Mouse (Mus musculus) liver, embryonic 15.5 days (tissue): ENCODE data around the gene Endov. TPM values are rescaled to one million over a fixed set of nuclear protein-coding genes. Genes with fewer than 3 reads are reported as not detected.
A peak's percentile ranks its signal among the peaks of the same experiment; 100 is the strongest.

Source experiments
- ATAC-seq: fragments of 200-750 bp; cut with Nextera tagmentation; 2 replicates; pipeline ENCODE4 v1.8.0; 2017; ENCODE audit warnings: moderate number of reproducible peaks, mild to moderate bottlenecking, moderate library complexity; ENCODE audit not compliant: insufficient read depth
- H3K27ac ChIP-seq: fragments of 300-500 bp; sonication (generic); replicated peaks from 2 replicates; pipeline ENCODE4 v1.5.1; 2015; ENCODE audit warnings: mild to moderate bottlenecking, inconsistent platforms
- H3K27me3 ChIP-seq: fragments of 300-500 bp; sonication (generic); 2 replicates; pipeline ENCODE4 v1.6.1; 2015; ENCODE audit warnings: mild to moderate bottlenecking, inconsistent platforms
- H3K36me3 ChIP-seq: fragments of 300-500 bp; sonication (generic); replicated peaks from 2 replicates; pipeline ENCODE4 v1.6.1; 2015; ENCODE audit warnings: moderate library complexity, mild to moderate bottlenecking, inconsistent platforms
- H3K4me1 ChIP-seq: fragments of 300-500 bp; sonication (generic); replicated peaks from 2 replicates; pipeline ENCODE4 v1.6.1; 2015; ENCODE audit warnings: inconsistent platforms
- H3K4me2 ChIP-seq: fragments of 300-500 bp; sonication (generic); 2 replicates; pipeline ENCODE4 v1.6.1; 2015; ENCODE audit warnings: moderate library complexity, mild to moderate bottlenecking, inconsistent platforms
- H3K4me3 ChIP-seq: fragments of 300-500 bp; sonication (generic); replicated peaks from 2 replicates; pipeline ENCODE4 v1.5.1; 2015; ENCODE audit warnings: mild to moderate bottlenecking, inconsistent platforms
- H3K9ac ChIP-seq: fragments of 300-500 bp; sonication (generic); 2 replicates; pipeline ENCODE4 v1.6.1; 2015; ENCODE audit warnings: moderate library complexity, mild to moderate bottlenecking, inconsistent platforms
- H3K9me3 ChIP-seq: fragments of 300-500 bp; sonication (generic); replicated peaks from 2 replicates; pipeline ENCODE4 v1.6.1; 2016; ENCODE audit warnings: inconsistent platforms
- WGBS: fragments of 180-500 bp; shearing (Covaris S2); methylation state at CpG from one replicate; pipeline ENCODE4 v1.1.7; 2015; ENCODE audit warnings: mixed read lengths; ENCODE audit not compliant: insufficient replicate concordance; 5-methylcytosine and 5-hydroxymethylcytosine counted together
- polyA plus RNA-seq: library from polyadenylated mRNA; unstranded; fragments of >200 nt; fragmentation: Nextera tagmentation; extraction: Ambion mirVana; gene quantifications from 2 replicates; pipeline ENCODE4 v1.2.1, GENCODE M21; 2015

Gene Endov
- polyA plus RNA-seq, 1 experiment from 2014 or later: 5.8 TPM

GRCm38 (mm10) chr11:119539944-119540343 is 48.8 kb downstream of the Endov start:
- Histone ChIP-seq H3K9ac (no peak overlapping the region), H3K9me3 (no peaks in the 10 kb centered on the region), H3K36me3 (no peaks in the 10 kb centered on the region), H3K4me1 (no peaks in the 10 kb centered on the region), H3K27me3 (peaks cover 60% of the 10 kb centered on the region), H3K4me2 (no peak overlapping the region), H3K27ac (no peak overlapping the region), H3K4me3 (no peak overlapping the region)
- WGBS: 27% methylated on average over 14 of the region's 14 CpGs
- no peak for ATAC-seq

GRCm38 (mm10) chr11:119540560-119540959 is 49.4 kb downstream of the Endov start:
- WGBS: 60% methylated on average over 9 of the region's 9 CpGs
- H3K4me3 ChIP-seq: no peak overlapping the region
- no peak overlapping the region for H3K27ac ChIP-seq
- H3K4me1 ChIP-seq: no peaks in the 10 kb centered on the region
- no peak overlapping the region for H3K9ac ChIP-seq
- ATAC-seq: no peak
- H3K4me2 ChIP-seq: no peak overlapping the region
- H3K9me3 ChIP-seq: no peaks in the 10 kb centered on the region
- H3K27me3 ChIP-seq: peaks cover 66% of the 10 kb centered on the region
- no peaks in the 10 kb centered on the region for H3K36me3 ChIP-seq

- no peaks in the 10 kb centered on the region for H3K36me3 ChIP-seq
- no peak overlapping the region for H3K27ac ChIP-seq
- H3K9ac ChIP-seq: no peak overlapping the region
- no peaks in the 10 kb centered on the region for H3K9me3 ChIP-seq
- no peak overlapping the region for H3K4me2 ChIP-seq
- WGBS: 46% methylated on average over 9 of the region's 9 CpGs
- ATAC-seq: no peak
- peaks cover 71% of the 10 kb centered on the region for H3K27me3 ChIP-seq
- H3K4me3 ChIP-seq: no peak overlapping the region
- no peaks in the 10 kb centered on the region for H3K4me1 ChIP-seq
These were observed 49.9 kb downstream of the Endov start for GRCm38 (mm10) chr11:119541082-119541481.

- Histone ChIP-seq H3K9me3 (no peaks in the 10 kb centered on the region), H3K27ac (no peak overlapping the region), H3K4me3 (no peak overlapping the region), H3K9ac (no peak overlapping the region), H3K4me1 (peaks cover 9% of the 10 kb centered on the region), H3K27me3 (peaks cover 84% of the 10 kb centered on the region), H3K4me2 (no peak overlapping the region), H3K36me3 (no peaks in the 10 kb centered on the region)
- WGBS: 40% methylated on average over 9 of the region's 9 CpGs
- no peak for ATAC-seq
These were observed 51.2 kb downstream of the Endov start for GRCm38 (mm10) chr11:119542371-119542770.

- no peaks in the 10 kb centered on the region for H3K9me3 ChIP-seq
- no peak for ATAC-seq
- no peaks in the 10 kb centered on the region for H3K36me3 ChIP-seq
- no peak overlapping the region for H3K27ac ChIP-seq
- H3K9ac ChIP-seq: no peak overlapping the region
- H3K4me2 ChIP-seq: no peak overlapping the region
- peaks cover 14% of the 10 kb centered on the region for H3K4me1 ChIP-seq
- no peak overlapping the region for H3K4me3 ChIP-seq
- WGBS: 51% methylated on average over 5 of the region's 5 CpGs
- H3K27me3 ChIP-seq: peaks cover 89% of the 10 kb centered on the region
These were observed 51.7 kb downstream of the Endov start for GRCm38 (mm10) chr11:119542886-119543285.

GRCm38 (mm10) chr11:119543816-119544517 is 52.8 kb downstream of the Endov start:
- no peak overlapping the region for H3K9ac ChIP-seq
- no peak for ATAC-seq
- H3K4me1 ChIP-seq: peaks cover 24% of the 10 kb centered on the region
- H3K27me3 ChIP-seq: peaks cover 99% of the 10 kb centered on the region
- H3K36me3 ChIP-seq: no peaks in the 10 kb centered on the region
- no peak overlapping the region for H3K4me3 ChIP-seq
- no peaks in the 10 kb centered on the region for H3K9me3 ChIP-seq
- 52% methylated on average over 16 of the region's 16 CpGs for WGBS
- no peak overlapping the region for H3K27ac ChIP-seq
- H3K4me2 ChIP-seq: no peak overlapping the region

- Histone ChIP-seq H3K4me1 (peaks cover 31% of the 10 kb centered on the region), H3K4me2 (no peak overlapping the region), H3K36me3 (no peaks in the 10 kb centered on the region), H3K9me3 (no peaks in the 10 kb centered on the region), H3K9ac (no peak overlapping the region), H3K27me3 (peaks cover 100% of the 10 kb centered on the region), H3K4me3 (no peak overlapping the region), H3K27ac (no peak overlapping the region)
- 65% methylated on average over 15 of the region's 15 CpGs for WGBS
- no peak for ATAC-seq
These were observed 53.5 kb downstream of the Endov start for GRCm38 (mm10) chr11:119544518-119545105.

GRCm38 (mm10) chr11:119545281-119545680 is 54.1 kb downstream of the Endov start:
- Histone ChIP-seq H3K4me1 (peaks cover 32% of the 10 kb centered on the region), H3K4me3 (no peak overlapping the region), H3K27ac (no peak overlapping the region), H3K9me3 (no peaks in the 10 kb centered on the region), H3K36me3 (no peaks in the 10 kb centered on the region), H3K4me2 (no peak overlapping the region), H3K9ac (no peak overlapping the region), H3K27me3 (peaks cover 100% of the 10 kb centered on the region)
- 30% methylated on average over 3 of the region's 3 CpGs for WGBS
- ATAC-seq: no peak

- Histone ChIP-seq H3K27ac (no peak overlapping the region), H3K4me3 (no peak overlapping the region), H3K9me3 (no peaks in the 10 kb centered on the region), H3K36me3 (no peaks in the 10 kb centered on the region), H3K27me3 (peaks cover 100% of the 10 kb centered on the region), H3K9ac (no peak overlapping the region), H3K4me2 (no peak overlapping the region), H3K4me1 (peaks cover 32% of the 10 kb centered on the region)
- no peak for ATAC-seq
- 2% methylated on average over 10 of the region's 10 CpGs for WGBS
These were observed 54.8 kb downstream of the Endov start for GRCm38 (mm10) chr11:119545741-119546495.

- Histone ChIP-seq H3K4me3 (peak overlapping the region; percentile 42), H3K27me3 (peaks cover 100% of the 10 kb centered on the region), H3K9ac (no peak overlapping the region), H3K4me1 (peaks cover 32% of the 10 kb centered on the region), H3K9me3 (no peaks in the 10 kb centered on the region), H3K4me2 (peak overlapping the region; percentile 70), H3K27ac (no peak overlapping the region), H3K36me3 (no peaks in the 10 kb centered on the region)
- no peak for ATAC-seq
- 2% methylated on average over 44 of the region's 46 CpGs for WGBS
These were observed 55.5 kb downstream of the Endov start for GRCm38 (mm10) chr11:119546496-119547182.
